Mouse (Mus musculus): ENCODE results near the gene Gm10681. TPM values are rescaled to one million over a fixed set of nuclear protein-coding genes. Genes with fewer than 3 reads are reported as not detected.
"Not testable (repeated sequence)": the region's sequence is repeated elsewhere in the genome, so short reads cannot be mapped to it uniquely, and the experiment has no call there.

Gm10681 gene
- polyA plus RNA-seq, 1 experiment from 2014 or later = not detected

DNA sequence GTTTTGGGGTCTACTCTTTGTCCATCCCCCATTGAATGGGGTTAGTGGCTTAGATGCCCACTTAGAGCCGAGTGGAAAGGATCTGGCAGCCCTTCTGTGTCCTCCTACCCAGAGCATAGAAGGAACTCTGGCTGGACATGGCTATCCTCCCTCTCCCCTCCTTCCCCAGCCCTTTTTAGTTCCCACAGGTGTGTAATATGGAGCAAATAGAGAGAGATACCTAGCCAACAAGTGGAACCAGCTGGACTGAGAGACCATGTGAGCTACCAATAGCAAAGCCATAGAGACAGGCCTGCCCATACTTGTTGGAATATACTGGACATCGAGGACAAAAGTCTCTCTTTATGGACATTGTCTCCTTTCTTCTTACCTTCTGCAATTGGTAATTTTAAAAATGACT lies 20.9 kb downstream of the Gm10681 start:
- H3K36me3 ChIP-seq; H3K4me3 ChIP-seq (replicated peaks); ATAC-seq (ENCODE audit: insufficient read depth, low FRiP score, low read depth); H3K9ac ChIP-seq; H3K9me3 ChIP-seq; H3K4me1 ChIP-seq; H3K4me2 ChIP-seq; H3K27me3 ChIP-seq (replicated peaks); H3K27ac ChIP-seq: not testable (repeated sequence)
- 78% methylated on average over 2 of the region's 2 CpGs for WGBS

DNA sequence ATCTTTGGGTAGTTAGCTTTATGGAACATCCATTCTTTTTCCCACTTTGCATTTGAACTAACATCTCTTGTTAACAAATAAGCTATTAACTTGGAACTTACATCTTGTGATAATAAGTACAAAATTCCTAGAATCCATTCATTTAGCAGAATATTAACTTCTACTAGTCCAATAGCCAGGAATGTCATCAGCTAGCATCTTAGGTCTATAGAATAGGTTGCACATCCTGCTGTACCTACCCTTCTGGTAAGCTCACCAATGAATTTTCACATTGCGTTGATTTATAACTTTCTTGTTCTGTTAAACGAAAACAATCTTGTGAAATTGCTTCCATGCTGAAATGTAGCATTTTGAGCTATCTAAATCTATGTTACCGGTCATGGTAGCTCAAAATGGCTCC lies 23.7 kb downstream of the Gm10681 start:
- ATAC-seq (ENCODE audit: insufficient read depth, low FRiP score, low read depth); H3K4me2 ChIP-seq; H3K27ac ChIP-seq; H3K9me3 ChIP-seq; H3K4me3 ChIP-seq (replicated peaks); H3K36me3 ChIP-seq; H3K4me1 ChIP-seq; H3K27me3 ChIP-seq (replicated peaks); H3K9ac ChIP-seq: not testable (repeated sequence)
- no CpG with 5 or more reads among the region's 3 CpGs for WGBS

DNA sequence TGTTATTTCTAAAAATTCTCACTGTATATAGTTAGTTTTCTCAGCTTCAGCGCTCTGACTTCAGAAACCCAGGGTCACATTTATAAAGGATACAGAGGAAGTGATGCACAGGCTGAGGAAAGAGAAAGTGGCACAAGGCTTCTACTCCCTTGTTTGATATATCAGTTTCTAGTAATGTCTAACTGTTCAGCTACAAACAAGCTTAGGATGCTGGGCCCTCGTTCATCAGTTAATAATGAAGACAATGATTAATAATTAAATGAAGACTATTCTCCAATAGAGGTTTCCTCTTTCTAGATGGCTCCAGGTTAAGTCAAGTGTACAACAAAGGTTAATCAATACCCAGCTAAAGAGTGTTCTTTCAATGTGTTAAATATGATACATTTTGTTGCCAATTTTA lies 24.8 kb downstream of the Gm10681 start:
- ATAC-seq (ENCODE audit: insufficient read depth, low FRiP score, low read depth); H3K27me3 ChIP-seq (replicated peaks): not testable (repeated sequence)
- no CpG with 5 or more reads among the region's 2 CpGs for WGBS

DNA sequence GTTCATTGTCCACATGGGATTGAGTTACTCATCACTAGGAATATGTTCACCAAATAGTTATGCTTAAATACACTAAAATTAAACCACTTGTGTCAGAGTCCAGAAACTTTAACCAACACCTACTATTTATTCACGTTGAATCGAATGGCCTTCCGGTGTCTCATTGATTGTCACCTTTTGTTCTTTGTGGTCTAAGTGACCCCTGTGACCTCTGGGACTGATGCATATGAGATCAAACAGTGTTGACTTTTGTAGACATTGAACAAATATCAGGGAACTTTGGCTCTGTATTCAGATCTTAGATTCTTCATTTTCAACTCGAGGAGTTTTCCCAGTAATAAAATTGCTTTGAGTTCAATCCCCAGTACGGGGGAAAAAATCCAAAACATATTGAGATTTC lies 27.9 kb downstream of the Gm10681 start:
- ATAC-seq (ENCODE audit: insufficient read depth, low FRiP score, low read depth); H3K36me3 ChIP-seq; H3K4me1 ChIP-seq; H3K4me3 ChIP-seq (replicated peaks); H3K27ac ChIP-seq; H3K27me3 ChIP-seq (replicated peaks); H3K9me3 ChIP-seq; H3K9ac ChIP-seq; H3K4me2 ChIP-seq: not testable (repeated sequence)
- WGBS = no CpG with 5 or more reads among the region's 5 CpGs

More for the DNA sequence above, 24.8 kb downstream of the Gm10681 start:
- H3K4me1 ChIP-seq; H3K9ac ChIP-seq; H3K36me3 ChIP-seq; H3K27ac ChIP-seq; H3K4me2 ChIP-seq; H3K9me3 ChIP-seq; H3K4me3 ChIP-seq (replicated peaks): not testable (repeated sequence)

DNA sequence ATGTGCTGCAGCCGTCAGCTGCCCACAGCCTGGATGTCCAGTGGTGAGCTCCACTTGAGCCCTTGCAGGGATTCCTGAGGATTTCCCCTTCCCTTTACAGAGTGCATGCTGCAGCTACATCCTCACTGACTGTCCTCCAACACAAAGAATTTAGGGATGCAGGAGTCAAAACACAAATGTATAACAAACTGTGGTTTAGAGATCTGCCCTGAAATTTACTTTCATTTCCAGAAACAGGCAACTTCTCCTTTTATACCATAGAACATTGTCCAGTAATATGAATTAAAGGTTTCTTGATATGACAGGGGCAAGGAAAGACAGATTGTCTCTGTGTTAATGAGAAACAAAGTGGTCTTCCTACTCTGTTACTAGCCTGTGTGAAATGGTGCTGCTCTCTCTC lies 37.8 kb downstream of the Gm10681 start:
- not testable (repeated sequence) for H3K36me3 ChIP-seq; H3K4me2 ChIP-seq; H3K9me3 ChIP-seq; H3K27ac ChIP-seq; H3K9ac ChIP-seq; H3K4me3 ChIP-seq (replicated peaks); H3K4me1 ChIP-seq; ATAC-seq (ENCODE audit: insufficient read depth, low FRiP score, low read depth); H3K27me3 ChIP-seq (replicated peaks)
- no CpG with 5 or more reads among the region's 1 CpGs for WGBS

DNA sequence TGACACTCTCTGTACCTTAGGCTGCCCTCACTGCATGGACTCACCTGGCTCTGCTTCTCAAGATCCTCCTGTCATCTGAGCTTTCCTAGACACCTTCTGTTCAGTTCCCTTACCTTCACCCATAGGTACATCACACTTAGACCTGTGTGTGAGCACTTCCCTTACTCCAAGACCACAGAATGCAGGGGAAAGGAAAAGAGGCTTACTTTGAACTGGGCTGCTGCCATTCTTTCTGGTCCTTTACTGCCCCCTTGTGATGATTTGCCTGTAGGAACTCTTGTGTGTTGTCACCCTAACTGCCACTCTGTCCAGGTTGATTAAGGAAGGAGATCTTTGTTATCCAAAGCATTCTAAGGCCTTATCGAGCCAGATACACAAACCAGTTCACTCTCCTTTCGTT lies 38.4 kb downstream of the Gm10681 start:
- ATAC-seq (ENCODE audit: insufficient read depth, low FRiP score, low read depth); H3K9me3 ChIP-seq: not testable (repeated sequence)
- no CpG with 5 or more reads among the region's 2 CpGs for WGBS

DNA sequence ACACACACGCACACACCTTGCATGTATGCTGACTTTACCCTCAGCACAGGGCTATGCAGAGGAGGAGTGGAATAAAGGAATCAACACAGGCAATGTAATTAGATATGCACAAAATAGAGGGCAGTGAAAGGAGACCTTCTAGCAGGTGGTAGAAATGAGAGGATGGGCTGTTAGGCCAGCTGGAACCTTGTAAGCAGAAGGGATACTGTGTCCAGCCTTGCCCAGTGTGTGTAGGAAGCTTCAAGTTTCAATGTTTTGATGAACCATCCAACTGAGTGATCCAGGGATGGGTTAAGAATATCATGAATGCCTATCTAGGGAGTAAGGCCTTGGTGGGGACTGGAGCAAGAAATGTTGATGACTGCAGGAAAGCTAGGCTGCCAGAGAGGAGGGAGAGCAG lies 40.1 kb downstream of the Gm10681 start:
- H3K36me3 ChIP-seq; H3K4me3 ChIP-seq (replicated peaks); H3K27ac ChIP-seq; H3K9me3 ChIP-seq; H3K9ac ChIP-seq; H3K27me3 ChIP-seq (replicated peaks); ATAC-seq (ENCODE audit: insufficient read depth, low FRiP score, low read depth); H3K4me2 ChIP-seq; H3K4me1 ChIP-seq: not testable (repeated sequence)
- no CpG with 5 or more reads among the region's 1 CpGs for WGBS

More for the DNA sequence above, 38.4 kb downstream of the Gm10681 start:
- H3K4me2 ChIP-seq; H3K36me3 ChIP-seq; H3K4me1 ChIP-seq; H3K4me3 ChIP-seq (replicated peaks); H3K9ac ChIP-seq; H3K27me3 ChIP-seq (replicated peaks); H3K27ac ChIP-seq: not testable (repeated sequence)

DNA sequence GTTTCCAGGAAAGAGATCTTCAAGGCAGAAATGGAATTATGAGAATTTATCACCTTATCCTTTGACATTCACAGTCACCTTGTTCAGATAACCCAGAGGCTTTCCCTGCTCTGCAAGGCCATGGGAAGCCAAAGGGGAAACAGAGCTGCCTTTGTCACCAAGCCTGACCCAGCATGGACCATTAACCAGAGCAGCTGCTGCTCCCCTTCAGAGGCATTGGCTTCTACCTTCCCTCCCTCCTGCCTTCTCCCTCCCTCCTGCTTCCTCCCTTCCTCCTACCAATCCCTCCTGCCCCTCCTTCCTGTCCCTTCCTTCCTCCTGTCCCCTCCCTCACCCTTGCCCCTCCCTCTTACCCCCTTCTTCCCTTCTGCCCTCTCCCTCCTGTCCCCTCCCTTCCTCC lies 41.0 kb downstream of the Gm10681 start:
- not testable (repeated sequence) for H3K36me3 ChIP-seq; ATAC-seq (ENCODE audit: insufficient read depth, low FRiP score, low read depth); H3K27ac ChIP-seq; H3K9ac ChIP-seq; H3K9me3 ChIP-seq; H3K4me3 ChIP-seq (replicated peaks); H3K4me2 ChIP-seq; H3K27me3 ChIP-seq (replicated peaks); H3K4me1 ChIP-seq

DNA sequence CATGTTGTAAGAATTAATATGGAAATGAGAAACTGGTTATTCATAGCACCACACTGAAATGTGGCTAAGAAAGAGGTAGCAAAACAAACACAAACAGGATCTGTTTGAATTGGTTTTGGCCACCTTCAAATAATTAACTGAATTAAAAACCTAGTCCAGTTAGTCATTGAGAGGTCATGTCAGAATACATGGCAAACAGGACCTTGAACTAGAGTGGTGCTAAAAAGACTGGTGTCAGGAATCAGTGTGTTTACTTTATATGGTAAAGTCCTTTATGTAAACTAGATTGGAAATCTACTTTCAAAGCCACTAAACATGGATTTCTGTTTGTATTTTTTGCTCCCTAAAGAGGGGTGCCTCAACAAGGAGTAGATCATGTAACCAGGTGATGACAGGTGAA lies 63.6 kb downstream of the Gm10681 start:
- H3K27me3 ChIP-seq (replicated peaks); H3K4me2 ChIP-seq; H3K4me3 ChIP-seq (replicated peaks); H3K9me3 ChIP-seq; H3K4me1 ChIP-seq; H3K27ac ChIP-seq; ATAC-seq (ENCODE audit: insufficient read depth, low FRiP score, low read depth); H3K9ac ChIP-seq; H3K36me3 ChIP-seq: not testable (repeated sequence)

DNA sequence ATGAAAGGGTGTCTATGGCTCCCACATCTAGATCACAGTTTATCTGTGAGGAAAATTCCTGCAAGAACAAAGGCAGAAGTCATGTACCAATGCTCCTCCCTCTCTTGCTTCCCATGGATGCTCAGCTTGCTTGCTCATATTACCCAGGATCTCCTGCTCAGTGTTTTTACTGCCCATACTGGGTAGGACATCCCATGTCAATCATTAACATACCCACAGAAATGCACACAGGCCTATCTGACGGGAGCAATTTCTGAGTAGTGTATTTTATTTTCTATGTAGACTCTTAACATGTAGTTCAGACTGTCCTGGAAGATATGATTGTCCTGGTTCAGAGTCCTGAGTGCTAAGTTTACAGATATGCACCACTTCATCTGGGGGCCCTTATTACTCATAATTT lies 64.1 kb downstream of the Gm10681 start:
- ATAC-seq (ENCODE audit: insufficient read depth, low FRiP score, low read depth); H3K27me3 ChIP-seq (replicated peaks); H3K4me3 ChIP-seq (replicated peaks); H3K9me3 ChIP-seq; H3K27ac ChIP-seq; H3K36me3 ChIP-seq; H3K4me2 ChIP-seq; H3K9ac ChIP-seq; H3K4me1 ChIP-seq: not testable (repeated sequence)
- no CpG with 5 or more reads among the region's 1 CpGs for WGBS

DNA sequence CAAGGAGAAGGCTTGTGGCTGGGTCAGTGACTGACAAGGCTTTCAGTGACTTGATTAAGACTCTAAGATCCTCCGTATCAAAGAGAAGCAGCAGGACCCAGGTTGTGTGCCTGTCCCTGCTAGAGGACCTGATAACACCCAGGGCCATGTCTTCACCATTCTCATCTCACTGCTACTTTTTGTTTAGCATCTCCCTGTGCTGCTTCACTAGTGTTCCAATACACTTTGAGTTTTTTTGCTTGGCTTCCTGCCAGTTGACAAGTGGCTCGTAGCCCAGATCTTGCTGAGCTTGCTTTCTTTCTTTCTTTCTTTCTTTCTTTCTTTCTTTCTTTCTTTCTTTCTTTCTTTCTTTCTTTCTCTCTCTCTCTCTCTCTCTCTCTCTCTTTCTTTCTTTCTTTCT lies 65.8 kb downstream of the Gm10681 start:
- H3K36me3 ChIP-seq; ATAC-seq (ENCODE audit: insufficient read depth, low FRiP score, low read depth); H3K9me3 ChIP-seq; H3K27me3 ChIP-seq (replicated peaks); H3K9ac ChIP-seq; H3K4me1 ChIP-seq; H3K4me2 ChIP-seq; H3K4me3 ChIP-seq (replicated peaks); H3K27ac ChIP-seq: not testable (repeated sequence)
- 22% methylated on average over 1 of the region's 2 CpGs for WGBS

DNA sequence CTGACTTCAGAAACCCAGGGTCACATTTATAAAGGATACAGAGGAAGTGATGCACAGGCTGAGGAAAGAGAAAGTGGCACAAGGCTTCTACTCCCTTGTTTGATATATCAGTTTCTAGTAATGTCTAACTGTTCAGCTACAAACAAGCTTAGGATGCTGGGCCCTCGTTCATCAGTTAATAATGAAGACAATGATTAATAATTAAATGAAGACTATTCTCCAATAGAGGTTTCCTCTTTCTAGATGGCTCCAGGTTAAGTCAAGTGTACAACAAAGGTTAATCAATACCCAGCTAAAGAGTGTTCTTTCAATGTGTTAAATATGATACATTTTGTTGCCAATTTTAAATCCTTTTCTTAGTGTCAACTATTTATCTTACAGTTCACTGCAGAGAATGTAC lies 78.2 kb downstream of the Gm10681 start, which contains the start of gene Hsd3b4:
Gene Hsd3b4 (minus strand): TSS at position 101 of the 400 bp plus-strand sequence.
- H3K9me3 ChIP-seq; H3K4me1 ChIP-seq; H3K4me2 ChIP-seq; ATAC-seq (ENCODE audit: insufficient read depth, low FRiP score, low read depth); H3K27me3 ChIP-seq (replicated peaks); H3K27ac ChIP-seq; H3K4me3 ChIP-seq (replicated peaks); H3K9ac ChIP-seq; H3K36me3 ChIP-seq: not testable (repeated sequence)
- WGBS = no CpG with 5 or more reads among the region's 1 CpGs

DNA sequence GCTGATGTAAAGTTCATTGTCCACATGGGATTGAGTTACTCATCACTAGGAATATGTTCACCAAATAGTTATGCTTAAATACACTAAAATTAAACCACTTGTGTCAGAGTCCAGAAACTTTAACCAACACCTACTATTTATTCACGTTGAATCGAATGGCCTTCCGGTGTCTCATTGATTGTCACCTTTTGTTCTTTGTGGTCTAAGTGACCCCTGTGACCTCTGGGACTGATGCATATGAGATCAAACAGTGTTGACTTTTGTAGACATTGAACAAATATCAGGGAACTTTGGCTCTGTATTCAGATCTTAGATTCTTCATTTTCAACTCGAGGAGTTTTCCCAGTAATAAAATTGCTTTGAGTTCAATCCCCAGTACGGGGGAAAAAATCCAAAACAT lies 81.4 kb downstream of the Gm10681 start:
- not testable (repeated sequence) for ATAC-seq (ENCODE audit: insufficient read depth, low FRiP score, low read depth); H3K4me1 ChIP-seq; H3K9me3 ChIP-seq; H3K27me3 ChIP-seq (replicated peaks); H3K4me2 ChIP-seq; H3K9ac ChIP-seq; H3K27ac ChIP-seq; H3K4me3 ChIP-seq (replicated peaks); H3K36me3 ChIP-seq
- WGBS = no CpG with 5 or more reads among the region's 5 CpGs

Data from stomach, embryonic 15.5 days (tissue).